Mouse (Mus musculus) lung, adult 2 months (tissue): Measurements from ENCODE around the gene Cpa3.
A peak's percentile ranks its signal among the peaks of the same experiment; 100 is the strongest.

Source experiments
- CTCF ChIP-seq: fragments of 200-500 bp; IDR thresholded peaks from 2 replicates; pipeline ENCODE4 v1.5.1; 2011; ENCODE audit warnings: mild to moderate bottlenecking, low read length, control low read depth; ENCODE audit not compliant: insufficient read depth
- POLR2A ChIP-seq: fragments of 200-500 bp; IDR thresholded peaks from 2 replicates; pipeline ENCODE4 v1.6.1; 2011; ENCODE audit warnings: low read depth, mild to moderate bottlenecking, control low read depth, low read length, borderline replicate concordance; ENCODE audit errors: extremely low read depth

- TF ChIP-seq POLR2A: no peak
- peak; percentile 95 for TF ChIP-seq CTCF
These were observed 43.1 kb downstream of the Cpa3 start for GRCm38 (mm10) chr3:20198869-20199268.
